Mouse (Mus musculus): ENCODE data around the gene Msh5. TPM values are rescaled to one million over a fixed set of nuclear protein-coding genes. Genes with fewer than 3 reads are reported as not detected.

Msh5 gene
- polyA plus RNA-seq, 1 experiment from 2014 or later = 3.9 TPM

GRCm38 (mm10) chr17:35032323-35032870 lies 14.1 kb downstream of the Msh5 start:
- H3K36me3 ChIP-seq = no peaks in the 10 kb centered on the region
- H3K27ac ChIP-seq = no peak overlapping the region
- H3K9me3 ChIP-seq = no peaks in the 10 kb centered on the region
- DNase-seq (ENCODE audit: low spot score) = no peak
- no peak overlapping the region for H3K4me3 ChIP-seq
- H3K4me1 ChIP-seq (replicated peaks) = peaks cover 36% of the 10 kb centered on the region
- WGBS = 72% methylated on average over 8 of the region's 8 CpGs
- peaks cover 3% of the 10 kb centered on the region; the same call in 1 of the 2 replicates for H3K27me3 ChIP-seq (ENCODE audit: insufficient read depth, poor library complexity, severe bottlenecking)

- peaks cover 41% of the 10 kb centered on the region for H3K4me1 ChIP-seq (replicated peaks)
- WGBS = 83% methylated on average over 7 of the region's 7 CpGs
Observed at GRCm38 (mm10) chr17:35031880-35032279, 14.7 kb downstream of the Msh5 start.

GRCm38 (mm10) chr17:35031272-35031671 lies 15.3 kb downstream of the Msh5 start:
- 92% methylated on average over 11 of the region's 11 CpGs for WGBS
- Histone ChIP-seq H3K9me3 (no peaks in the 10 kb centered on the region), H3K36me3 (no peaks in the 10 kb centered on the region), H3K27me3 (ENCODE audit: insufficient read depth, poor library complexity, severe bottlenecking) (peaks cover 3% of the 10 kb centered on the region; the same call in 1 of the 2 replicates), H3K4me3 (no peak overlapping the region), H3K4me1 (replicated peaks) (peaks cover 46% of the 10 kb centered on the region), H3K27ac (0 out of 2 replicates have a peak overlapping the region, but pooled peaks have one; percentile 17)
- DNase-seq (ENCODE audit: low spot score) = no peak

More at GRCm38 (mm10) chr17:35031880-35032279, 14.7 kb downstream of the Msh5 start:
- Histone ChIP-seq H3K9me3 (no peaks in the 10 kb centered on the region), H3K36me3 (no peaks in the 10 kb centered on the region), H3K27ac (no peak overlapping the region), H3K27me3 (ENCODE audit: insufficient read depth, poor library complexity, severe bottlenecking) (peaks cover 3% of the 10 kb centered on the region; the same call in 1 of the 2 replicates), H3K4me3 (no peak overlapping the region)
- no peak for DNase-seq (ENCODE audit: low spot score)

DNA sequence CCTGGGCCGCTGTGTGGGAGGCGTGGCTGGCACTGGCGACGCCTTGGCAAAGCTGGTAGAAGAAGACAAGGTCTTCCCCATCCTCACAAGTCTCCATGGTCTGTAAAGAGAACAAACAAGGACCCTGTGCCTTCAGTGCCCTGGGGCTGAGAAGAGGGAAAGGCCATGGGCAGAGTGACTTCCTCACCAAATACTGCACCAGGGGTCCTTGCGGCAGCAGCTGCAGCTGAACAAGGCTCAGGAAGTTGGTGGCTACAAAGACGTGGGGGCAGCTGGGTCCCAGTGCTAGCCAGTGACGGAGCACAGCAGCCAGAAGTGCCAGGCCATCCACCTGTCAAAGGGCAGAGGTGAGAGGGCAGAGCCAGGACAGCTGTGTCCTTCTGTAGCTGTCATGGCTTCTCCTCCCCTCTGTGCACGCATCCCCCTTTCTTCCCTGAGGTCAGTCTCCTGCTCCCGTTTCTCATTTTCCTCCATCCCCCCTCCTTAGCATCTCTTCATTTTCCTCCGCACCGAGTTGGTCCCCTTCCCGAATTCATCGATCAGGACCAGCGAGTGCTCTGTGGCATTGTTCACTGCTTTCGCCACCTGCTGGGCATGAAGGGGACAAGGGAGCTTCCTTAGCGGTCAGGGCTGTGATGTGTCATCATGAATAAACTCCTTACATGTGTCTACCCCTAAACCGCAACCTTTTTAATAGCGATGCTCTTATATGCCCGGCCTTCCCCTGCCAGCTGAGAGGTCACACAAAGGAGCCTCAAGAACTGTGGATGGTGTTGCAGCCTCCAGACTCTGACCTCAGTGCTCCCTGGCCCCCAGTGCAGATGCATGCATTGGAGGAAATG lies 16.6 kb downstream of the Msh5 start:
- Histone ChIP-seq H3K36me3 (no peaks in the 10 kb centered on the region), H3K27me3 (ENCODE audit: insufficient read depth, poor library complexity, severe bottlenecking) (peaks cover 3% of the 10 kb centered on the region; the same call in 1 of the 2 replicates), H3K9me3 (no peaks in the 10 kb centered on the region), H3K4me1 (replicated peaks) (peaks cover 57% of the 10 kb centered on the region), H3K27ac (peak overlapping the region; percentile 80), H3K4me3 (peak overlapping the region; percentile 34)
- DNase-seq (ENCODE audit: low spot score) = peak; percentile 65
- WGBS = 27% methylated on average over 19 of the region's 19 CpGs

DNA sequence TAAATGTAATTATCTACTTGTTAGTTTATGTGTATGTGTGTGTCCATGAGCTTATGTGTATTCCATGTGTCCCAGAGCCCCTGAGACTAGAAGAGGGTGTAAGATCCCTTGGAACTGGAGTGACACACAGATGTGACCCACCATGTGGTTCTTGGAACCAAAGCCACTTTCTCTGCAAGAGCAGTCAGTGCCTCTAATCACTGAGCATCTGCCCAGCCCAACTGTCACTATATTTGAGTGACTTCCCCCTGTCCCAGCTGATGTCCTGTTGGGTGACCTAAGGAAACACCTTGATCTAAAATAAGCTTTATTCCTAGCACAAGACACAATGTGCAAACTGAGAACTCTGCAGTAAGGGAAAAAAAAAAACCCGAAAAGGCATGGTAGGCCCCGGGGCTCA lies 18.2 kb downstream of the Msh5 start:
- no peak overlapping the region for H3K27ac ChIP-seq
- H3K4me1 ChIP-seq (replicated peaks) = peaks cover 72% of the 10 kb centered on the region
- DNase-seq (ENCODE audit: low spot score) = no peak
- peaks cover 3% of the 10 kb centered on the region; the same call in 1 of the 2 replicates for H3K27me3 ChIP-seq (ENCODE audit: insufficient read depth, poor library complexity, severe bottlenecking)
- H3K4me3 ChIP-seq = no peak overlapping the region
- no peaks in the 10 kb centered on the region for H3K9me3 ChIP-seq
- 83% methylated on average over 2 of the region's 2 CpGs for WGBS
- H3K36me3 ChIP-seq = no peaks in the 10 kb centered on the region

- H3K27ac ChIP-seq = peak within 1 kb of the TSS; percentile 80
- peak; percentile 57 for DNase-seq (ENCODE audit: low spot score)
- peaks cover 3% of the 10 kb centered on the region; the same call in 1 of the 2 replicates for H3K27me3 ChIP-seq (ENCODE audit: insufficient read depth, poor library complexity, severe bottlenecking)
- H3K36me3 ChIP-seq = no peaks in the 10 kb centered on the region
- peaks cover 73% of the 10 kb centered on the region for H3K4me1 ChIP-seq (replicated peaks)
- no peaks in the 10 kb centered on the region for H3K9me3 ChIP-seq
- WGBS = 32% methylated on average over 13 of the region's 13 CpGs
- peak within 1 kb of the TSS; percentile 37 for H3K4me3 ChIP-seq
Observed at GRCm38 (mm10) chr17:35027277-35028068, 19.1 kb downstream of the Msh5 start, which contains the start of gene Sapcd1. Gene Sapcd1, minus strand, starts transcription at chr17:35028016.

GRCm38 (mm10) chr17:35026206-35026605 lies 20.3 kb downstream of the Msh5 start:
- Histone ChIP-seq H3K9me3 (no peaks in the 10 kb centered on the region), H3K27ac (peak overlapping the region; percentile 79), H3K4me3 (no peak overlapping the region), H3K27me3 (ENCODE audit: insufficient read depth, poor library complexity, severe bottlenecking) (peaks cover 3% of the 10 kb centered on the region; the same call in 1 of the 2 replicates), H3K4me1 (replicated peaks) (peaks cover 81% of the 10 kb centered on the region), H3K36me3 (no peaks in the 10 kb centered on the region)
- 82% methylated on average over 5 of the region's 5 CpGs for WGBS
- no peak for DNase-seq (ENCODE audit: low spot score)

DNA sequence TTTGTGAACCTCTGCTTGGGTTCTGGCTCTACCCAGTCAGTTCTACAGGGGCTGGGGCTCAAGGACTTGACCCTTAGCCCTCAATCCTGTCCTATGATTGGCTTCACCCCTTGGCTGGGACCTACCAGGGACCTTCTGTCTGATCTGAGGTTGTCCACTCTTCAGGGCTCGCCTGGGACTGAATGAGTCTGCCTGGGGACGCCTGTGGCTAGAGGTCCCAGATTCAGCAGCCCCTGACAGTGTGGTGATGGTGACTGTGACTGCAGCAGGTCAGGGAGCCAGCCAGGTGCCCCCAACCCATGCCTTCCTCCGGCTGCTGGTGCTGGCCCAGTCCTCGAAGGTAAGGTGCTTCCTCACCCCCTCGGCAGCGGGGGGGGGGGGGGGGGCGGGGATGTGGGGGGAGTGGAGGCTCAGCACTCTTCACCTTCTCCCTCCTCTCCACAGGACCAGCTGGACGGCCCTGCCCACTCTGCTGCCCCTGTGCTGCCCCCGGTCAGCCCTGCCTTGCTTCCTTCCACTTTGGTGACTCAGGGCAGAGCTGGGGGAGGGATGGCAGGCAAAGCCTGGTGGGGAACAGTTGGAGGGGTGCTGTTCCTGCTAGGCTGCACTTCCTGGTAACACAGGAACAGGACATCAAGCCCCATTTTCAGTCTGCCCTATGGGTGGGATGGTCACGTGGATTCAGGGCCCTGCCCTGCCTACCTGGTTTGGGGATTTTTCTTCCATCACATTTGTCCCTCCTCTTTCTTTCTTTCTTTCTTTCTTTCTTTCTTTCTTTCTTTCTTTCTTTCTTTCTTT lies 21.7 kb downstream of the Msh5 start:
- WGBS = 57% methylated on average over 10 of the region's 10 CpGs
- Histone ChIP-seq H3K36me3 (no peaks in the 10 kb centered on the region), H3K27me3 (ENCODE audit: insufficient read depth, poor library complexity, severe bottlenecking) (peaks cover 3% of the 10 kb centered on the region; the same call in 1 of the 2 replicates), H3K4me3 (0 out of 2 replicates have a peak overlapping the region, but pooled peaks have one; percentile 9), H3K9me3 (no peaks in the 10 kb centered on the region), H3K4me1 (replicated peaks) (peaks cover 78% of the 10 kb centered on the region), H3K27ac (peak overlapping the region; percentile 69)
- DNase-seq (ENCODE audit: low spot score) = no peak

DNA sequence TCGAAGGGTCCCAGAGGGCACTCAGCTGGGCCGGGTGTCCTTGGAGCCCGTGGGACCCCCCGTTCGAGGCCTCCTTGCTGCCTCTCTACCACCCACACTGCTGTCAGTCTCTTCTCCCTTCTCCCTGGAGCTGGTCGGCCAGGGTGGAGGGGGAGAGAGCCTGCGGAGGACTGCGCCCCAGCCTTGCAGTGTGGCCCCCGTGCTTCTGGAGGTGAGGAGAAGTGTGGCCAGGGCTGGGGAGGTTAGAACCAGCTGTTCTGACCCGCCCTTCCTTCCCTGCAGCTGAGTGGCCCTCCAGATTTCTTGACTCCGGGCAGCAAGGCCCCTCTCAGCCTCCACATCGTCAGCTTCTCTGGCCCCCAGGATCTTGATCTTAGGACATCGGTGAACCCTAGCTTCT lies 22.3 kb downstream of the Msh5 start:
- Histone ChIP-seq H3K4me1 (replicated peaks) (peaks cover 76% of the 10 kb centered on the region), H3K4me3 (0 out of 2 replicates have a peak overlapping the region, but pooled peaks have one; percentile 9), H3K27ac (peak overlapping the region; percentile 68), H3K9me3 (no peaks in the 10 kb centered on the region), H3K27me3 (ENCODE audit: insufficient read depth, poor library complexity, severe bottlenecking) (no peaks in the 10 kb centered on the region), H3K36me3 (no peaks in the 10 kb centered on the region)
- no peak for DNase-seq (ENCODE audit: low spot score)
- WGBS = 86% methylated on average over 13 of the region's 13 CpGs

DNA sequence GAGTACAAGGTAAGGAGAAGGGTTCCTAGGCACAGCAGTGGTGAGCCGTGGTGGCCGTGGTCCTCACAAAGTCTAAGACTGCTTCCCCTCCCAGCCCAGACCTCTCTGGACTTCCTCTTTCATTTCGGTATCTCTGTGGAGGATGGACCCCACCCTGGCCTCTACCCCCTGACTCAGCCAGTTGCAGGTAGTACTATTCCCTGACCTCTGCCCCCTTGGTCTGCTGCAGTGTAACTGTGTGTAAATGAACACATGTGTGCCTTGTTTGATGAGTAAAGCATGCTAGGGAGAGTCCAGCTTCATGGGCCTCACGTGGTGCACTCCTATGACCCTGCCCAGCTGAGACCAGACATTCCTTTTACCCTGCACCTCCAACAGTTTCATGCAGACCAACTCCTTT lies 22.8 kb downstream of the Msh5 start:
- peaks cover 2% of the 10 kb centered on the region; the same call in 1 of the 2 replicates for H3K36me3 ChIP-seq
- 73% methylated on average over 4 of the region's 4 CpGs for WGBS
- no peak for DNase-seq (ENCODE audit: low spot score)
- no peak overlapping the region for H3K4me3 ChIP-seq
- H3K27me3 ChIP-seq (ENCODE audit: insufficient read depth, poor library complexity, severe bottlenecking) = no peaks in the 10 kb centered on the region
- no peaks in the 10 kb centered on the region for H3K9me3 ChIP-seq
- peak overlapping the region; percentile 68 for H3K27ac ChIP-seq
- H3K4me1 ChIP-seq (replicated peaks) = peaks cover 71% of the 10 kb centered on the region

- Histone ChIP-seq H3K4me1 (replicated peaks) (peaks cover 69% of the 10 kb centered on the region), H3K9me3 (no peaks in the 10 kb centered on the region), H3K27ac (peak overlapping the region; percentile 68), H3K4me3 (peak overlapping the region; percentile 9; the same call in 1 of the 2 replicates), H3K27me3 (ENCODE audit: insufficient read depth, poor library complexity, severe bottlenecking) (no peaks in the 10 kb centered on the region), H3K36me3 (peaks cover 7% of the 10 kb centered on the region; the same call in 1 of the 2 replicates)
- WGBS = 89% methylated on average over 5 of the region's 5 CpGs
- DNase-seq (ENCODE audit: low spot score) = no peak
Observed at GRCm38 (mm10) chr17:35023221-35023620, 23.3 kb downstream of the Msh5 start.
